Mouse (Mus musculus): ENCODE results near the gene Slc41a3.

DNA sequence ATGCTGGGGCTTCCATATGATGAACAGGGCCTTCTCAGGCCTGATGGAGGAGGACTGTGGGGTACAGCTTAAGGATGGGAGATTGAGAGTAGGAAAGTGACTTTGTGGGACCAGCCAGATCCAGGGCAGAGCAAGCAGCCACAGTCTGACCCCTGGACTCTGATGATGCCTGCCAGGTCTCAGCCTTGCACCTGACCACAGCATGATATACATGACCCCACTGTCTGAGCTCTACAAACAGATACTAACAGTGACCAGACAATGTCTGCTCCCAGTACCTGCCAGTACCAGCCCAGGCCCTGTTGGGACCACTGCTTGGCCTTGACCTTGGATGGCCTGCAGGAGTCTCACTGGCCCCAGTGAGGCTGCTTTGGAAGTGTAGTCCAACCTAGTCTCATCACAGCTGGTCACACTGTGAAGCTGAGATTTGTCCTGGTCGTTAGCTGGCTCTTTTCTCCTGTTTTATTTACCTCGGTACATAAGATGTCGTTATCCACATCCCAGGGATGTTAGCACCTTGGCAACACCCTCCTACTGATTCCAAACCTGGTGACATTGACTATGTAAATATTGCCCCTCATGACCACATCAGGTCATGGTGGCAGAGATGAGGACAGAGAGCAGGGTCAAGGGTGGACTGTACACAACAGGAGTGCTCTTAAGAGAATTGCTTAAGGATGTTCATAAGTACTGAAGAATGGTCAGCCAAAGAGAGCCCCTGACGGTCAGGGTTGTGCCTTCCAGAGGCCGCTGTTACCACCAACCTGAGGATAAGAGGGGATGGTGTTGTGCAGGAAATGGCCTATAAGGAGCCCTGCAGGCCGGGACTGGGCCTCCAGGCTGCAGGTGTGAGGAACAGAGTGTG is 46.5 kb upstream of the Slc41a3 start:
- TF ChIP-seq CTCF (IDR thresholded peaks at IDR 0.05; ENCODE audit: low read depth) (no peak), EP300 (optimal IDR thresholded peaks at IDR 0.05) (no peak)

All from stomach, postnatal 0 days (tissue).